Mouse (Mus musculus) cerebellum, postnatal 36 days (tissue): Measurements from ENCODE around the gene Wnk2.

Experiments used
- DNase-seq, 2 experiments: peaks; one replicate each; pipeline ENCODE4 v3.0.0; 2021 to 2022; ENCODE audit warnings: mixed read lengths in 2 of 2

The Wnk2 gene

GRCm38 (mm10) chr13:49036436-49036835, 111.4 kb downstream of the Wnk2 start:
- no peak for DNase-seq

DNA sequence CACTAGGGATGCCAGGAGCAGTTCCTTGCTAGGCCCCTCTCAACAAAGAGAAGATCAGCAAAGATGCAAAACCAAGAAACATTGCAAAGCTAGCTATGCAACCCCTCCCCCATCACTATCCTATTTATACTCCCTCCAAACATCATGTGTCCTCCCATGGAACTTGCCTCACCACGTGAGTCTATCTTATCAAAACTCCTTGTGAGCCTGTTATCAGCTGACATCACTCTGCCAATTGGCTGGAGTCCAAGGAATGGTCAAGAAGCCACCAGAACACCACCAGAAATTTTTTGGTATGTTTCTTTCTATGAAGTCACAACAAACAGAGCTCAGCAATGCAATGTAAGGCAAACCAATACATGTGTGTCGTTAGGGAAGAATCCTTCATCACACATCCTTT, 116.8 kb downstream of the Wnk2 start:
- DNase-seq: no peak

DNA sequence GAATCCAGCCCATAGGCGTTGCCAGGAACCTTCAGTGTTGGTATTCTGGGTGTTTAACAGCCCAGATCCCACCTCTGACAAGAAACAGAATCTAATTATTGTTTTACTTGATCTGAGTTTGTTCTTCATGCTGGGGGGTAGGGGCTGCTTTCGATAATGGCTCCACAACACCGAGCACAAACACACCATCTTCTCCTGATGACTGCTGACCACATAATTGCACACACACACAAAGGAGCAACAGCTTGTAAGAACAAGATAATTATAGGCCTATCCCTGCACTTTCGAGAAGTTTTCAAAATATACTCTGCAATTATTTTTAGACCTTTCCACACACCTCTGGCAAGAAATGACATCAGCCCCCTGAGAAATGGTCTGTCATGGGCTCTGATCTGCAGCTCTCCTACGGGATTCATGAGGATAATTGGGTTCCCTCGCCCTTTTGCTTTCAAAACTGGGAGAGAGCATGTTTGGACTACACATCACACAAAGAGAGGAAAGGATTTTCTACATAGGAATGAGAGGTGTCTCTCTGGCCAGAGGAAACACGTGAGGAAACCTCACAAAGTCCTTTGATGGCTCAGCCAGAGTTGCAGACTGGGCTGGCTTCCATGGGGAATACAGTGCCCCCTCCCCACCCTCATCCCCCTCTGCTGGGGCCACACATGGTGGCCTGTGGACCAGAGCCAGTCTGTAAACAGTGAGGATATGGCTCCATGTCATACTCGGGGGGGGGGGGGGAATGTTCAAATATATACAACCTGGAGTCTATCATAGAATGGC, 118.9 kb downstream of the Wnk2 start:
- DNase-seq: no peak

- DNase-seq: no peak
These were observed 120.8 kb downstream of the Wnk2 start for GRCm38 (mm10) chr13:49027057-49027456.

DNA sequence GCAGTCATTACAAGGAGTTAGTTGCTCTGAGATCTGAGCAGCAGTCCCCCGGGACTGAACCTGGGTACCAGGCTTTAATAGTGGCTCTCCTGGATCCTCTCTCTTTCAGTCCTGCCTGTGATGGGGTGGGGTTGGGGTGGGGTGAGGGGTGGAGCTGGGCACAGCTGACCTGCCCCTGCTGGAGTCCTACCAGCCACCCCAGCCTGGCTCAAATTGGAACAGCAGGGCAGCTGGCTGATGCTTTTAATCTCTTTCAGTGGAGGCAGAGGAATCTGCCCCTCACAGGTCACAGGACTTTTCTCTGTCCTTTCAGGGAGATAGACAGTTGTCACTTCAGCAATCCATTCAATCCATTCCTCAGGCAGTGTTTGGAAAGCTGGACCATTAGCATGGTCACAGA, 122.3 kb downstream of the Wnk2 start:
- no peak for DNase-seq

DNA sequence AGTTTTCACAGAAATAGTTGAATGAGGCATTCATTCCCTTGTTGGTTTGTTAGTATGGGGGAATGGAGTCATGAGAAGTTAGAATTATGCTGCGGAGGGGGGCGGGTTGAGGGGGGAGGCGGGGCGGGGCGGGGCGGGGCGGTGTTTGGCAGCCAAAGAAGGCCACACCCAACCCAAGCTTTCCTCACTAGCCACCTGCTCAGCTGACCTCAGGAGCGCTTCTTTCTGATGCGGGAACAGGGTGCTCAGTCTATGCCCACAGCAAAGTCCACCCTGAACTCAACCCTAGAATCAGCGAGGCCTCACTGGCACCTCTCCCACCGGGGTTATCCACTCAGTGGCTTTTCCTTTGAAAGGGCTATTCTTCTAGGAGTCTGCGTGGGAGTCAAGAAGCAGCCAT, 123.1 kb downstream of the Wnk2 start:
- DNase-seq: no peak

DNA sequence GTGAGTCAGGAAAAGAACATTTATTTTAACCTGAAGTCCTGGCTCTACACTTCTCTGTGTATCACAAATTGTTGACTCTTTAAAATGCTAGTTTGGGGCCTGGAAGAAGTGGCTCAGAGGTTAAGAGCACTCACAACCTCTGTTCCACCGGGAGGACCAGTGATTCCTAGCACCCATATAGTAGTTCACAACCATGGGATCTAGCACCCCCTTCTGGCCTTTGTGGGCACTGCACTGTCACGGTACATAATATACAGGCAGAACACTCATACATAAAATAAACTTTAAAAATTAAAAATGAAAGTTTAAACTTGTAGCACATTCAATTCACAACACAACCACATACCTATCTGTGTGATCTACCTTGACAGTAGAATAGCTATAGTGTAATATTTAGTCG, 126.1 kb downstream of the Wnk2 start:
- DNase-seq: peak; percentile 48 to 51

DNA sequence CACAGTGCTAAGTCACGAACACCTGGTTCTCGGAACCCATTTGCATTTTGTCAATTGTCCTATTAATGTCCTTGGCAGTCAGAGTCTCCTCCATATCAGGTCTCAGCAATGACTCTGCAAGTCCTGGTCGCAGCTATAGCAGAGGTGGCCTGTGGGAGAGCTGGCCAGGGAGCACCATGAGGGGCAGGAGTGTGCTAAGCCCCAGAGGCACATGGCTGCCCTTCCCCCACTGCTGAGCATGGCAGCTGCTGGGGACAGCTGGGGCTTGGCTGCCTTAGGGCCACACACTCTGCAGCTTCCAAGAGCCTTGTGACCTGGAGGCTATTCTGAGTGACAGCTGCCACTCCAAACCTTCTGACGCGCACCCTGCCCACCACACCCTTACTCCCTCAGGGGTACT, 127.7 kb downstream of the Wnk2 start:
- DNase-seq: no peak

DNA sequence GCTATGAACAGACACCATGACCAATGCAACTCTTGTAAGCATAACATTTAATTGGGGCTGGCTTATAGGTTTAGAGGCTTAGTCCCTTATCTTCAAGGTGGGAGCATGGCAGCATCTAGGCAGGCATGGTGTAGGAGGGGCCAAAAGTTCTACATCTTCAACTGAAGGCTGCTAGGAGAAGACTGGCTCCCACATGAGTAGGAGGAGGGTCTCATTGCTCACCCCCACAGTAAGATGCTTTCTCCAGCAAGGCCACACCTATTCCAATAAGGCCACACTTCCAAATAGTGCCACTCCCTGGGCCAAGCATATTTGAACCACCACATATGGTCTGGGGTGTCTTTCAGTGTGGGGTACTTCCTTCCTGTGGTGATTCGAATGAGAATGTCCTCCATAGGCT, 130.4 kb downstream of the Wnk2 start:
- no peak for DNase-seq

- DNase-seq: peak; percentile 90 to 94
These were observed 131.5 kb downstream of the Wnk2 start for GRCm38 (mm10) chr13:49016311-49016761.

DNA sequence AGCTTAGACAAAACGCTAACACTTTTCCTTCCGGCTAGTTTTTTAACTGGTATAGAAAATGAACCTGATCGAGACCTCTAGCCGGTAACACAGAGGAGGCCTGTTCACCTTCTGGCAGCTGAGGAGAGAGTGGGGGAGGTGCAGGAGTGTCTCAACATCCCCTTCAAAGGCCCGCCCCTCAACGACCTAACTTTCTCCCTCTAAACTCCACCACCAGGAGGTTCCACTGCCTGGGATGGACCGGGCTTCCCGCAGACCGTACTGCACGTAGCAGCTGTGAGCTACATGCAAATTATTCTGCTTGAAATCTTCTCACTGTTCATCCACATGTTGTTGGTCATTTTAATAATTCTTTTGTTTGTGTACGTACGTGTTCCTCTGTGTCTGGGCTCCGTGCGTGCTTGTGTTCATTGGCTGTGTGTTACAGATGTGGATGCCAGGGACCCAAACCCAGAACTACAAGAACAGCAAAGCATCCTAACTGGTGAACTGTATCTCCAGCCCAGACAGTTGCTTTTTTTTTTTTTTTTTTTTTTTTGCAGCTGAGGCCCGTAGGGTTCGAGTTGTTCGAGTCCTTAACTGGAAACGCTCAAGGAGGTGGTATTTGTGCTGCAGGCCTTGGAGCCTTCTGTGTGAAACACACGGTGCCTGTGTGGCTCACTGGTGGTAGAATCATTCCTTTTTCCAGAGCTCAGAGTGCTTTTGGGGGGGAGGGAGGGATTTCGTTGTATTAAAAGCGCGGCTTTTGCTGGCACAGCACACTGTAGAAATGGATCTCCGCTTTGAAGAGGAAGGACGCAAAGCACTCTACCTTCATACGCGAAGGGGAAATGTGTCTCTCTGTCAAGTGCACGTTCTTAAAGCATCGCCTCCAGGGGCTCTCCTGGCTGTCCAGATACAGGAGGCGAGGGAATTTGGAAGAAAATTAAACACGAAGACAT, 132.2 kb downstream of the Wnk2 start:
- no peak for DNase-seq

DNA sequence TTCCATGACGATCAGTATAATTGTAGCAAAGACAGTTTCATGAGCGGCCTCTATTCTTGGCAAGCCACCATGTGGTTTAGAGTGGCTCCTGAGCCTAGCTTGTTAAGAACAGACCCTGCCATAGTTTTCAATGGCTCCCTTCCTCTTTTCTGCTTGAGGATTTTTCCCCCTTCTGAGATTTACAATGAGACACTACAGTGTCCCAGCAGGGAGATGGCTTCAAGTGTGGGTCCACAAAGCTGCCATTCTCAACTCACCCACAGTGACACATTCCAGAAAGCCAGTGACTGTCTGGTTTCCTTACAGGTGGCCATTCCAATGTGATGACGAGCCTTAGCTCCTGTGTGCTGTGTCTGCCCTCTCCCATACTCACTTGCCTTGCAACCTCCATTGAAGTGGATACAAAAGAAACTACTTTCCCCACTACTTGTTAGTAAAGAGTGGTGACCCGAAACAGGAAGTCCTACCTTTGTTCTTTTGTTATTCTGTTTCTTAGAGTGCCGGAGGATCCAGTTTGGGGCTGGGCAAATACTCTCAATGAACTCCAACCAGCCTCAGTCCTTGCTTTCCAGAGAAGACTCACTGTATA, 134.5 kb downstream of the Wnk2 start:
- DNase-seq: no peak

- peak; percentile 88 to 89 for DNase-seq
These were observed 146.1 kb downstream of the Wnk2 start for GRCm38 (mm10) chr13:49001691-49002090.

- DNase-seq: peak; percentile 49 to 79
These were observed 149.2 kb downstream of the Wnk2 start for GRCm38 (mm10) chr13:48998591-48998990.

GRCm38 (mm10) chr13:48996731-48997130, 151.1 kb downstream of the Wnk2 start:
- no peak for DNase-seq

DNA sequence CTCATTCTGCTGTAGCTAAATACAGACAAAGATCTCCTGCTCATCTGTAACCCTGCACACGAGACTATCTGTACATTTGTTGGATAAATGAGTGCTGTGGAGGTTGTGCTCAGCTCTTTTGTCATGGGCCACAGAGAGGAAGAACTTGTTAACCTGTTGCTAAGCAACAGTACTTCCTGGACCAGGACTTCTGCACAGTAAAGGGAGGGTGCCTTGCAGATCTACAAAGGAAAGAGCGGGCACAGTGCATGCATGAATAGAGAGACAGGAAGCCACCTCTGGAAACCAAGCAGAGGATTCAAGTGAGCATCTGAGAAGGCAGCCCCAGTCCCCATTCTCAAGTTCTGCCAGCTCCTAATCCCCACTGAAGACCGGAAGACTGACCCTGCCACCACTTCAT, 152.9 kb downstream of the Wnk2 start:
- no peak for DNase-seq

DNA sequence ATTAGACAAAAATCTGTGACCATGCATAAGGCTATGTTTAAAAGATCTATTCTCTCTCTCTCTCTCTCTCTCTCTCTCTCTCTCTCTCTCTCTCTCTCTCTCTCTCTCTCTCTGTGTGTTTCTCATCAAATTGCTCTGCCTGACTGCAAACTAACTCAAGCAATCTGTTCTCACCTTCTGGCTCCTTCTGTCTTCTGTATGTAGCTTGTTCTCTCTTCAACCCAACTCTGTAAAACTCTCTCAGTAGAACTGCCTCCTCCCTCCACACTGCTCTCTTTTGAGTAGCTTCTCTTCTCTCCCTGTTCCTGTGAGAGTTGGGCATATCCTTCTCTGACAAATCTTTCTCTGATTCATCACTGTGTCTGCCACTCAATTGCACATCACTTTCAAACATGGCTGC, 154.9 kb downstream of the Wnk2 start:
- DNase-seq: no peak

- no peak for DNase-seq
These were observed 157.7 kb downstream of the Wnk2 start for GRCm38 (mm10) chr13:48990138-48990537.
